Mouse (Mus musculus) intestine, embryonic 14.5 days (tissue): ENCODE data around the gene Mlh3. TPM values are rescaled to one million over a fixed set of nuclear protein-coding genes. Genes with fewer than 3 reads are reported as not detected.

ENCODE experiments used
- ATAC-seq: fragments of 200-750 bp; cut with Nextera tagmentation; replicated peaks from 2 replicates; pipeline ENCODE4 v1.8.0; 2017; ENCODE audit warnings: low read depth, moderate number of reproducible peaks, moderate TSS enrichment, moderate library complexity; ENCODE audit not compliant: low FRiP score, low TSS enrichment
- DNase-seq: peaks from one replicate; pipeline ENCODE4 v3.0.0-alpha.2; 2018; ENCODE audit warnings: low spot score
- H3K27ac ChIP-seq: fragments of 300-500 bp; sonication (generic); 2 replicates; pipeline ENCODE4 v1.5.1; 2014; ENCODE audit warnings: low read depth, mild to moderate bottlenecking, control low read depth
- H3K27me3 ChIP-seq: fragments of 300-500 bp; sonication (generic); replicated peaks from 2 replicates; pipeline ENCODE4 v1.6.1; 2014; ENCODE audit warnings: low read length, control low read depth; ENCODE audit not compliant: control insufficient read depth, insufficient read depth
- H3K36me3 ChIP-seq: fragments of 300-500 bp; sonication (generic); 2 replicates; pipeline ENCODE4 v1.6.1; 2014; ENCODE audit warnings: low read length, control low read depth; ENCODE audit not compliant: control insufficient read depth, insufficient read depth
- H3K4me1 ChIP-seq: fragments of 300-500 bp; sonication (generic); replicated peaks from 2 replicates; pipeline ENCODE4 v1.6.1; 2014; ENCODE audit warnings: low read length, control low read depth, mixed read lengths; ENCODE audit not compliant: control insufficient read depth, insufficient read depth
- H3K4me2 ChIP-seq: fragments of 300-500 bp; sonication (generic); 2 replicates; pipeline ENCODE4 v1.6.1; 2014; ENCODE audit warnings: low read length
- H3K4me3 ChIP-seq: fragments of 300-500 bp; sonication (generic); 2 replicates; pipeline ENCODE4 v1.5.1; 2014; ENCODE audit warnings: low read depth, low read length, control low read depth, mixed read lengths
- H3K9ac ChIP-seq: fragments of 300-500 bp; sonication (generic); 2 replicates; pipeline ENCODE4 v1.6.1; 2014; ENCODE audit warnings: mild to moderate bottlenecking, low read length
- H3K9me3 ChIP-seq: fragments of 300-500 bp; sonication (generic); 2 replicates; pipeline ENCODE4 v1.6.1; 2016; ENCODE audit warnings: low read length, control low read depth; ENCODE audit not compliant: control insufficient read depth
- WGBS: fragments of 180-500 bp; shearing (Covaris S2); extraction: QIAGEN DNeasy Blood & Tissue Kit; methylation state at CpG from one replicate; pipeline ENCODE4 v1.1.7; 2014; 5-methylcytosine and 5-hydroxymethylcytosine counted together
- polyA plus RNA-seq: library from polyadenylated mRNA; unstranded; fragments of >200 nt; fragmentation: Nextera tagmentation; extraction: Ambion mirVana; gene quantifications from 2 replicates; pipeline ENCODE4 v1.2.1, GENCODE M21; 2014

Gene Mlh3
- polyA plus RNA-seq, 1 experiment from 2014 or later, result 8.6 TPM

GRCm38 (mm10) chr12:85264531-85264930 lies 5.9 kb downstream of the Mlh3 start:
- H3K9me3 ChIP-seq, result no peaks in the 10 kb centered on the region
- H3K27me3 ChIP-seq, result no peaks in the 10 kb centered on the region
- peak overlapping the region; percentile 64; the same call in 1 of the 2 replicates for H3K27ac ChIP-seq
- H3K4me2 ChIP-seq, result no peak overlapping the region
- peaks cover 19% of the 10 kb centered on the region for H3K4me1 ChIP-seq
- no peak overlapping the region for H3K9ac ChIP-seq
- 41% methylated on average over 8 of the region's 8 CpGs for WGBS
- ATAC-seq (0 out of 2 replicates have a peak, but pooled peaks have one; percentile 68), DNase-seq (peak; percentile 63)
- H3K36me3 ChIP-seq, result no peaks in the 10 kb centered on the region
- H3K4me3 ChIP-seq, result no peak overlapping the region

GRCm38 (mm10) chr12:85263190-85263589 lies 7.2 kb downstream of the Mlh3 start:
- no peak overlapping the region for H3K4me2 ChIP-seq
- 68% methylated on average over 5 of the region's 5 CpGs for WGBS
- no peak for DNase-seq
- H3K4me1 ChIP-seq, result peaks cover 19% of the 10 kb centered on the region
- H3K9me3 ChIP-seq, result no peaks in the 10 kb centered on the region
- no peaks in the 10 kb centered on the region for H3K27me3 ChIP-seq
- H3K4me3 ChIP-seq, result no peak overlapping the region
- peak overlapping the region; percentile 10 for H3K27ac ChIP-seq
- H3K9ac ChIP-seq, result no peak overlapping the region
- no peak for ATAC-seq
- H3K36me3 ChIP-seq, result no peaks in the 10 kb centered on the region

- DNase-seq (peak; percentile 68), ATAC-seq (peak; percentile 83; the same call in 1 of the 2 replicates)
- H3K4me3 ChIP-seq, result no peak overlapping the region
- 0 out of 2 replicates have a peak, but pooled peaks cover 2% of the 10 kb centered on the region for H3K36me3 ChIP-seq
- peaks cover 19% of the 10 kb centered on the region for H3K4me1 ChIP-seq
- H3K4me2 ChIP-seq, result no peak overlapping the region
- no peak overlapping the region for H3K9ac ChIP-seq
- peak overlapping the region; percentile 10; the same call in 1 of the 2 replicates for H3K27ac ChIP-seq
- H3K9me3 ChIP-seq, result no peaks in the 10 kb centered on the region
- 30% methylated on average over 10 of the region's 10 CpGs for WGBS
- H3K27me3 ChIP-seq, result no peaks in the 10 kb centered on the region
Measured at GRCm38 (mm10) chr12:85262489-85262888, 7.9 kb downstream of the Mlh3 start.

GRCm38 (mm10) chr12:85257008-85257639 lies 13.3 kb downstream of the Mlh3 start:
- Histone ChIP-seq H3K4me3 (no peak overlapping the region), H3K27ac (no peak overlapping the region), H3K36me3 (0 out of 2 replicates have a peak, but pooled peaks cover 2% of the 10 kb centered on the region), H3K4me1 (peaks cover 6% of the 10 kb centered on the region), H3K9me3 (no peaks in the 10 kb centered on the region), H3K27me3 (no peaks in the 10 kb centered on the region), H3K9ac (no peak overlapping the region), H3K4me2 (no peak overlapping the region)
- WGBS, result 78% methylated on average over 7 of the region's 7 CpGs
- DNase-seq, result no peak
- no peak for ATAC-seq

- 64% methylated on average over 7 of the region's 7 CpGs for WGBS
- ATAC-seq, result no peak
- H3K9ac ChIP-seq, result no peak overlapping the region
Measured at GRCm38 (mm10) chr12:85256074-85256751, 14.2 kb downstream of the Mlh3 start.

GRCm38 (mm10) chr12:85252083-85252482 lies 18.3 kb downstream of the Mlh3 start:
- 72% methylated on average over 3 of the region's 3 CpGs for WGBS
- no peak for ATAC-seq
- Histone ChIP-seq H3K27ac (no peak overlapping the region), H3K9me3 (no peaks in the 10 kb centered on the region), H3K4me1 (peaks cover 6% of the 10 kb centered on the region), H3K4me2 (no peak overlapping the region), H3K4me3 (no peak overlapping the region), H3K36me3 (no peaks in the 10 kb centered on the region), H3K27me3 (no peaks in the 10 kb centered on the region), H3K9ac (no peak overlapping the region)
- DNase-seq, result no peak

More at GRCm38 (mm10) chr12:85256074-85256751, 14.2 kb downstream of the Mlh3 start:
- peaks cover 6% of the 10 kb centered on the region for H3K4me1 ChIP-seq
- no peaks in the 10 kb centered on the region for H3K27me3 ChIP-seq
- no peak for DNase-seq
- no peak overlapping the region for H3K4me2 ChIP-seq
- 0 out of 2 replicates have a peak, but pooled peaks cover 2% of the 10 kb centered on the region for H3K36me3 ChIP-seq
- H3K9me3 ChIP-seq, result no peaks in the 10 kb centered on the region
- H3K27ac ChIP-seq, result no peak overlapping the region
- H3K4me3 ChIP-seq, result no peak overlapping the region

- Histone ChIP-seq H3K27me3 (no peaks in the 10 kb centered on the region), H3K9ac (no peak overlapping the region), H3K4me1 (no peaks in the 10 kb centered on the region), H3K36me3 (0 out of 2 replicates have a peak, but pooled peaks cover 9% of the 10 kb centered on the region), H3K4me2 (no peak overlapping the region), H3K9me3 (no peaks in the 10 kb centered on the region), H3K4me3 (no peak overlapping the region), H3K27ac (no peak overlapping the region)
- ATAC-seq (no peak), DNase-seq (no peak)
- WGBS, result 74% methylated on average over 5 of the region's 5 CpGs
Measured at GRCm38 (mm10) chr12:85237553-85237952, 32.8 kb downstream of the Mlh3 start.

GRCm38 (mm10) chr12:85233376-85234358 lies 36.7 kb downstream of the Mlh3 start:
- no peak overlapping the region for H3K27ac ChIP-seq
- H3K9me3 ChIP-seq, result no peaks in the 10 kb centered on the region
- DNase-seq, result no peak
- 0 out of 2 replicates have a peak, but pooled peaks cover 9% of the 10 kb centered on the region for H3K36me3 ChIP-seq
- 77% methylated on average over 21 of the region's 21 CpGs for WGBS
- ATAC-seq, result no peak
- H3K27me3 ChIP-seq, result no peaks in the 10 kb centered on the region
- H3K4me2 ChIP-seq, result no peak overlapping the region
- H3K4me3 ChIP-seq, result no peak overlapping the region
- H3K9ac ChIP-seq, result no peak overlapping the region
- no peaks in the 10 kb centered on the region for H3K4me1 ChIP-seq
